Mouse (Mus musculus) inflammation-experienced regulatory T-cells (primary cell): ENCODE measurements around the gene Rxfp3. TPM values are rescaled to one million over a fixed set of nuclear protein-coding genes. Genes with fewer than 3 reads are reported as not detected.

Source experiments
- polyA plus RNA-seq, 2 experiments: library from polyadenylated mRNA; unstranded; fragments of 100-300 nt; shearing (Covaris generic); gene quantifications; one replicate each; pipeline ENCODE4 v1.2.1; 2017

Gene Rxfp3
- not detected for polyA plus RNA-seq

DNA sequence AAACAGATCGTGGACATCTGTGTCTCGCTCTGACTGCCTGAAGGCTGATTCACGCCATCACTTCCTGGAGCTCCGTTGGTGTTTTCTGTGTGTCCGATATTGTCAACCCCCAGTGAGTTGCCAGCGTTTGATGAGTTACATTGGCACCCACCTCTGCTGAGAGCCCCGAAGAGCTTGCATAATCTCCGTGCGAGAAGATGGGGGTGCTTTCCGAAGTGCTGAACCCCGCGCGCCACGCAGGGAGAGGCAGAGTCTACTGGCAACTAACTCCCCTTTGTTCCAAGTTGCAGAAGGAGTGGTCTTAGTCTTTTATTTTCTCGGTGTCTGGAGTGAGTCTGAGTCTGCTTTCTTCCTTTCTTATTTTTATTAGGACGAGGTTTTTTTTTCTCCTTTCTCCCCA, at the start of gene Rxfp3:
Rxfp3 (minus strand) TSS at position 281 of the 400 bp plus-strand sequence.

DNA sequence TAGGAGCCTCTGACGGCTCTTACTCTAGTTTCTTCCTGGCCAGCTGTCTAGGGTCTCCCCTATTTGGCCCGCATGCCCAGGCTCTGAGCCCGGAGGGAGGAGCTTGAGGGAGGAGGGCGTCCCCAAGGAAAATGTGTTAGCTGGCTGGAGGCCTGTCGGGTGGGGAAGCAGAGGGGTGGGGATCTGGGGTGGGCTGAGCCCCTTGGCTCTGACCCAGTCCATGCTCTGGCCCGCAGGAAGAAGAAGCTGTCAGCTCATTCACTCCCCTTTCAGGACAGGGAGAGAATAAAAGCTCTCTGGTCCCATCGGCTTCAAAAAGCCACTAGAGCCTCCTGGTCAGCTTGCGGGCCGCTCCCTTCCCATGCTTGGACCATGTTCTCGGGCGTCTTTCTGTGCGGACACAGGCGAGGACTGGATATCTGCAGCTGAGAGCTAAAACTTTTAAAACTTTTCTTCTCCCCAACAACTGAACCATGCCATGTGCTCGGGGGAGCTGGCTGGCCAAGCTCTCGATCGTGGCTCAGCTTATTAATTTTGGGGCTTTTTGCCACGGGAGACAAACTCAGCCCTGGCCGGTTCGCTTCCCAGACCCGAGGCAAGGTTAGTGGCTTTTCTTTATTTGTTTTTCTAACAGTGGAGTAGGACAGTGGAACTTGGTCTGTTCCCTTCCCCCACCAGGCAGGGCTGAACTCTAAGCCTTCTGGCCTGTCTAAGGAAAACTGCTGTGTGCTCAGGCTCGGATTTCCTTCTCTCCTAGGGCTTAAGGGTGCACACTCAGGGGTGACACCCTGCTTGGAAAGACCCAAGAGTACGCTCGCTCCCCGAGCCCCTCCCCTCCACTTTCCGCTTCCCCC, 27.0 kb upstream of the Rxfp3 start, which contains the start of gene Adamts12:
Adamts12 (plus strand) TSS at position 233 of the 854 bp plus-strand sequence.

DNA sequence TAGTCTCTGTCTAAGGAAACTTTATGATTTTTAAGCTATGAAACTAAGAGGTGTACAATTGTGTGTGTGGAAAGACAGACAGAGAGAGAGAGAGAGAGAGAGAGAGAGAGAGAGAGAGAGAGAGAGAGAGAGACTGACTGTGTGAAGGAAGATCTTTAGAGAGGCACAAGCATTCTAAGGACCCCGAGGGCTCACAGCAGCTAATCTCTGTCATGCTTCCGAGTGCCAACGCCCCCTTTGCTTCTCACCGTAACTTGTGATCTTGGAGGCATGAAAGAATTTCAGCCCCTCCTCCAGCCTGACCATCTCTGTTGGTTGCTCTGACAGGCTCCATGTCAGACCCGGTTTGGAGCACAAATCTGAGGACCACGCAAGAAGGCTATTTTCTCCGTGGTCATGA, 37.4 kb downstream of the Rxfp3 start, which contains the start of gene Slc45a2:
Slc45a2 (plus strand) TSS at position 301 of the 400 bp plus-strand sequence.

Other genes with a start within 250 kb of the Rxfp3 start
- not detected for gene C1qtnf3, start 85.7 kb downstream of the Rxfp3 start, polyA plus RNA-seq
- gene Amacr, start 56.2 kb downstream of the Rxfp3 start, polyA plus RNA-seq: 1 to 10 TPM; 2.9 to 5.9 TPM
- gene Slc45a2, start 37.3 kb downstream of the Rxfp3 start, polyA plus RNA-seq: not detected
- under 1 TPM; 0.11 to 0.12 TPM for gene Adamts12, start 26.8 kb upstream of the Rxfp3 start, polyA plus RNA-seq